Mouse (Mus musculus) ovary, postnatal 14 days (tissue): ENCODE results near the gene Tbxas1.

Experiments
- DNase-seq: peaks from one replicate; pipeline ENCODE4 v3.0.0; 2022; ENCODE audit warnings: low spot score

Tbxas1 gene

GRCm38 (mm10) chr6:39052636-39053035 lies 177.4 kb downstream of the Tbxas1 start:
- no peak for DNase-seq

- DNase-seq = no peak
These were observed 179.1 kb downstream of the Tbxas1 start for GRCm38 (mm10) chr6:39054206-39054864.

- no peak for DNase-seq
These were observed 179.8 kb downstream of the Tbxas1 start for GRCm38 (mm10) chr6:39054878-39055508.

GRCm38 (mm10) chr6:39055831-39056261 lies 180.6 kb downstream of the Tbxas1 start:
- no peak for DNase-seq

GRCm38 (mm10) chr6:39057161-39057560 lies 182.0 kb downstream of the Tbxas1 start:
- no peak for DNase-seq

GRCm38 (mm10) chr6:39058389-39058788 lies 183.2 kb downstream of the Tbxas1 start:
- no peak for DNase-seq

GRCm38 (mm10) chr6:39058936-39059335 lies 183.7 kb downstream of the Tbxas1 start:
- no peak for DNase-seq

GRCm38 (mm10) chr6:39059547-39060497 lies 184.6 kb downstream of the Tbxas1 start:
- no peak for DNase-seq

GRCm38 (mm10) chr6:39061180-39061579 lies 186.0 kb downstream of the Tbxas1 start:
- no peak for DNase-seq

- DNase-seq = no peak
These were observed 188.3 kb downstream of the Tbxas1 start for GRCm38 (mm10) chr6:39063541-39063940.

GRCm38 (mm10) chr6:39066935-39067578 lies 191.9 kb downstream of the Tbxas1 start:
- peak; percentile 73 for DNase-seq

- no peak for DNase-seq
These were observed 197.5 kb downstream of the Tbxas1 start for GRCm38 (mm10) chr6:39072664-39073063.

GRCm38 (mm10) chr6:39074186-39074585 lies 199.0 kb downstream of the Tbxas1 start:
- DNase-seq = no peak

- no peak for DNase-seq
These were observed 201.3 kb downstream of the Tbxas1 start for GRCm38 (mm10) chr6:39076498-39076897.

- no peak for DNase-seq
These were observed 229.4 kb downstream of the Tbxas1 start for GRCm38 (mm10) chr6:39104631-39105030.

- no peak for DNase-seq
These were observed 231.6 kb downstream of the Tbxas1 start for GRCm38 (mm10) chr6:39106812-39107211.

GRCm38 (mm10) chr6:39112701-39113100 lies 237.5 kb downstream of the Tbxas1 start:
- no peak for DNase-seq

GRCm38 (mm10) chr6:39113141-39113540 lies 237.9 kb downstream of the Tbxas1 start:
- no peak for DNase-seq

GRCm38 (mm10) chr6:39115438-39115837 lies 240.2 kb downstream of the Tbxas1 start:
- no peak for DNase-seq

GRCm38 (mm10) chr6:39117584-39118455 lies 242.6 kb downstream of the Tbxas1 start, which contains the start of gene Parp12:
Gene Parp12, minus strand, starts transcription at chr6:39118349.
- peak; percentile 62 for DNase-seq

GRCm38 (mm10) chr6:39118456-39118881 lies 243.3 kb downstream of the Tbxas1 start:
- peak; percentile 50 for DNase-seq
